Mouse (Mus musculus) kidney, postnatal 4 days (tissue): ENCODE results near the gene A3galt2.

Experiments used
- DNase-seq, 2 experiments: peaks; one replicate each; pipeline ENCODE4 v3.0.0; 2021; ENCODE audit warnings: mixed read lengths in 2 of 2

The A3galt2 gene

DNA sequence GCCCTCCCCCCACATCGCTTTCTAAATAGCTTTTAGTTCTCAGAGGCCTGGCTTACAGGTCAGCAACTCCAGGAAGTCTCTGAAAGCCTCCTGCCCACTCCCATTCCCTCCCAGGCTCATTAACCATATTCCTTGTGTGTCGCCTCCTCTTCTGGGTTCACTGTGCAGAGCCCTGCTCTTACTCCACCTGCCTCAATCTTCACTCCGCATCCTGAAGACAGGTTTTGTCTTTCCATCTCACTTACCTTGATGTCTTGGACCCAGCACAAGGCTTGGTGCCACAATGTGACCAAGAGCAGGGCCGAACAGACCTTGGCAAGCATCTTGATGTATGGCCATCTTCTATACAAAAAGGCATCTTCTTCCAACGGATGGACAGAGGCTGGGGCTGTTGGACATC lies 4.0 kb downstream of the A3galt2 start:
- no peak for DNase-seq

DNA sequence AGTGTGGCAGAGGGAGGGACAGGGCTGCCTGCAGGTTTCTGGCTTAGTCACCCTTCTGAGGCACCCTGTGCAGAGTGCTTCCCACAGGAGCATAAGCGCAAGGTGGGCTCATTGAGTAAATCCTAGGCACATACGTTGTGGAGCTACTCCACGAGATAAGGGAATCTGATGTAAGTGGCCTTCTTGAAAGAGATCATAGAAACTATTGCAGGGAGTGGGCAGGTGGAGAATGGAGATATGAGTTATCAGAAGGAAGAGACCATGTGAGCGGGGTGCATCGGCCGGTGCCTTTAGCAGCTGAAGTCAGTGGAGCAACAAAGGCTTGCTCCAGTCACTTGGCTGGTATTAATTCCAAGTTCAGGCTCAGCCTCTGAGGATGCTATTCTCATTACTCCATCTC lies 4.9 kb downstream of the A3galt2 start:
- no peak for DNase-seq

DNA sequence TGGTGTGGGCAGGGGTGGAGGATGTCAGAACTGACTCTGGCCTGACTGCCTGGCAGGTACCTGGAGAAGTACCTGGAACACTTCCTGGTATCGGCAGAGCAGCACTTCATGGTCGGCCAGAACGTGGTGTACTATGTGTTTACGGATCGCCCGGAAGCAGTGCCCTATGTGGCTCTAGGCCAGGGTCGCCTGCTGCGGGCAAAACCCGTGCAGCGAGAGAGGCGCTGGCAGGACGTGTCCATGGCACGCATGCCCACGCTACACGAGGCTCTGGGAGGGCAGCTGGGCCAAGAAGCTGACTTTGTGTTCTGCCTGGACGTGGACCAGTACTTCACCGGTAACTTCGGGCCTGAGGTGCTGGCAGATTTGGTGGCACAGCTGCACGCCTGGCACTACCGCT lies 11.8 kb downstream of the A3galt2 start:
- DNase-seq, result no peak

DNA sequence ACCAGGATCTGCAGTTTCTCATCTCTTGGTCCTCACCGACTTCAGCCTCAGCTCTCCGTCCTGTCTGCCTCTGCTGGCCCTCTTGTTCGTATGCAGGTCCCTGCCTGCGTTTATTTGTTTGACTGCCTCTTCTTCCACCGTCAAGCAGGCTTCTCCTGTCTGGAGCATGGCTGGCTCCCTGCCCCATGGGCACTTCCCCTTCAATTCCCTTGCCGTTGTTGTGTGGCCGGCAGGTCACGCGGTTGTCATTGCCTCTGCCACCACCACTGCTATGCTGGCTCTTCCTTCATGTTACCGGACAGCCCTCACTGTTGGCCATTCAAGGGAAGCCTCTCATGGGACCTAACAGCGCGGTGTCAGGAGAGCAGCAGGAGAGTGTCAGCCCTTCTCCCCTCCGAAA lies 13.0 kb downstream of the A3galt2 start:
- DNase-seq, result no peak

DNA sequence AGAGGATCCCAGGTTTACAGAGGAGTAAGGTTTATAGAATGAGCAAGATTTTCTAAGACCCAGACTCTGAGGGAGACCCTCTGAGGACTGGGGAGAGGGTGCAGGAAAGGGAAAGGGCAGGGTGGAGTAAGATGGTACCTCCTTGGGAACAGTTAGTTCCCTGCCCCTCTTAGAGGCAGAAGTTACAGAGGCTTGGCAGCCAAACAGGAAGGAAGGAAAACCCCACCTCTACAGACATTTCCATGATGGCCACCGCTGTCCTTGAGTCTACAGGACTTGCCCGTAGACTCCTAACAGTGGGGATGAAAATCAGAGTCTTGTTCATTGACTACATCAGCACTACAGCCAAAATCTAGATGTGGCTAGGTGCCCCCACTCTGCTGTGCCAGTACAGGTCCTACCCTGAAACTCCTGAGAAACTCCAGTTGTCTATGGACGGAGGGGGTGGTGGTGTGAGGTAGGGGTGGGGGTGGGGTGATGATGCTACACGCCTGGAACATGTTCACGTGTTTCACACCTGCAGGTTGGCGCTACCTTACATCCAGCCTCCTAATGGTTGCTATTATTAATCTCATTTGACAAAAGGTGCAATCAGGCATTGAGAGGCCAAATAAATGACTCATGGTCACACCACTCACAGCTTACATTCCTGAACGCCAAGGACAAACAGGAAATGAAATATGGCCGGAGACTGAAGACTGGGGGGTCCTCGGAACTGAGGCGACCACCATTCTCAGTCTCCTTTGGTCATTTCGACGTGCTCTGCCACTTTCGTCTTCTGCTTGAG lies 14.6 kb downstream of the A3galt2 start:
- no peak for DNase-seq

DNA sequence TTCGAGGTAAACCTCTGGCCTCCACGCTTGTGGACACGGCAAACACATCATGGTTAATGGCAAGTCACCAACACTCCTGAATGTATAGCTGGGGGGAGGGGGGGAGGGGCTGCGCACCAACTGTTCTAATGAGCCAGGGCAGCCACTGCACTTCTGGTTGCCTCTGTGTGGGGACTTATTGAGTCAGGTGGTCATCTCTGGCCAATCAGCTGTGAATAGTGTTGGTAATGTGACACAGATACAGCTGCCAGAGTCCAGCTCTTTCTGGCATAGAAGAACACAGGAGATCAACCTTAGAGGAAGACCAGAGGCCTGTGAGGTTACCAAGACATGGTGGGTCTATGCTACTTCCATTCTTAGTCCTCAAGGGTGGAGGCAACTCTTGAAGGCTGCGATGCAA lies 15.5 kb downstream of the A3galt2 start:
- no peak for DNase-seq

DNA sequence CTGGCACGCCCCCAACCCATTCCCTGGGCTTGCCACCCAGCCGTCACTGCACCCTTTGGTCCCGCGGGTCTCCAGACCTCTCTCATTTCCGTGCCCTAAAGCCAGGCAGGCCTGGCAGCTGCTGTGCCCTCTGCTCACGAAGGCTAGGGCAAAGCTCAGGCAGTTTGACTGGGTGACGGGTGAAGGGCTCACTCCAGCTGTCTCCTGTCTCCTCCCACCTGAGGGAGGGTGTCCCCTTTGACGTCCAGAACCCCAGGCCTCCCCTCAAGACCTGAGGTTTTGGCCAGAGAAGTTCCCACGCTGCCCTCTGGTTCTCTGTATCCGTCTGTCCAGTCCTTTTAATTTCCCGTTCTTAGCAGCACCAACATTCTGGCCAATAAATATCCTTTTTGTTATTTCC lies 18.7 kb downstream of the A3galt2 start:
- DNase-seq, result no peak

DNA sequence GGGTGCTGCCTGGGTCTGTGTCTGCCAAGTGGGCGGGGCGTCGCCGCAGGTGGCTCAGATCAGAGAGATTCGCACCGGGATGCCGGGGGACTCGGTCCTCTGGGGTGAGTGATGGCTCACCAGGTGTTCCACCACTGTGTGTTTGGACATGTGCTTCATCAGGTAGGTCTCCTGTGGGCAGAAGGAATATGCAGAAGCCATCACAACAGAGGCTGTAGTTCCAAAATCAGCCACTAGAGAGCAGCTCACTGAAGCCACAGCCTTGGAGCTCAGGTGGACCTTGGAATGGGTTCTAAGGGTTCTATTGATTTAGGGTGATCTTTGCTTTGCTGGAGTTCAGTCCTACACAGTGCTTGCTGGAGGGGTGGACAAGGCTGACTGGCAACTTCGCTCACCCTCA lies 19.3 kb downstream of the A3galt2 start:
- DNase-seq, result peak; percentile 70 to 74

DNA sequence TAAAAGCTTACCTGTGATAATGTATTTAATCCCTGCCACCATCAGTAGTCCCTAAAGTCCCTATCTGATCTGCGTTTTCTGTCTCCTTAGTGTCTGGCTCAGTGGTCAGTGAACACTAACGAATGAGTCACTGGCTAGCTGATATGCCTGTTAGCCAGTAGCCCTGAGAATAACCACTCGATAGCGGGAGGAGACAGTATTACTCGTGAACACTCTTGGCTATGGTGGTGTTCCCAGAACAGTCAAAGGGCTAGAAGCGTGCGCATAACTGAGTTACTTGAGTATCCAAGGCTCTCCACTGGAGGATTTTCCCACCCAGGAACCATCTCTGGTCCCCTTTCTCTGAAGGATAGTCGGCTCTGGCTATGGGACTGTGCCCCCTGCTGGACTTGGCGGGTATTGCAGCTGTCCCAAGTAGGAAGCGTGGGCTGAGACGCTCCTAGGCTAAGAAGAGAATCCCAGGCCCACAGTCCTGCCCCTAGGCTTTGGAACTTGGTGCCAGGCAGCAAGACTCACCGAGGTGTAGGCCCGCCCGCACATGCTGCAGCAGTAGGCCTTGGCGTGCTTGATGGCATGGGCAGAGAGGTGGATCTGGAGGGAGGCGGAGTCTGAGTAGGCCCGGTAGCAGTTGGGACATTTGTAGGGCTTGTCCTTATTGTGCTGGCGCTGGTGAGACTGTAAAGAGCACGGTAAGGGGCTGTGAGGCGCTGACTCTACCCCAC lies 21.6 kb downstream of the A3galt2 start:
- peak; percentile 91 to 92 for DNase-seq

DNA sequence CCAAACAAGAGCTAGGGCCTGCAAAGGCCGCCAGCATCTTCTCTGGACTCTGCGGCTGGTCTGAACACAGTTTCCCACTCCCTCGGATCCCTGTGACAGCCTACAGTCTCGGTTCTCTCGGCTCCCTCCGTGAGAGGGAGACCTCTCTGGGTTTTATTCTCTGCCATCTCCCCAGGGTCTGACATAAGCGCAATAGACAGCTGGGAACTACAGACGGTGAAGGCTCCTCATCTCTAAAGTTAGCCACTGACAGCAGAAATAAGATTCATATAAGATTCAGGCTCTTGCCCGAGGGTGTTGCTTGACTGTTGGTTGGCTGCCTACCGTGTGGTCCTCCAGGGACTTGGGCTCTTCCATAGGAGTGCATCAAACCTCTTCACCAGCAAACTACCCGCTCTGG lies 22.4 kb downstream of the A3galt2 start:
- no peak for DNase-seq

DNA sequence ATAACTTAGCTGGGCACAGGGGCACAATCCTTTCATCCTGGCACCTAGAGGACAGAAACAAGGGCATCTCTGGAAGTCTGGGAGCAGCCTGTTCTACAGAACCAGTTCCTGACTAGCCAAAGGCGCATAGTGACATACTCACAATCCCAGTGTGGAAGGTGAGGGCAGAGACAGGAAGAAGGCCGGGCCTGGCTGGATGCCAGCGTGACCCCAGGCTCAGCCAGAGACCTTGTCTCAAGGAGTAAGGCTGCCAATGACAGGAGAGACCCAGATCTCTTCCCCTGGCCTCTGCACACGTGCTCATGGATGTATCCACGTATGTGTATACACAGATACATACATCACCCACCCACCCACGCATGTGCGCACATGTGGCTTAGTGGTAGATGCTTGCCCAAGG lies 26.9 kb downstream of the A3galt2 start:
- peak in 1 of 2 experiments; percentile 35 for DNase-seq

DNA sequence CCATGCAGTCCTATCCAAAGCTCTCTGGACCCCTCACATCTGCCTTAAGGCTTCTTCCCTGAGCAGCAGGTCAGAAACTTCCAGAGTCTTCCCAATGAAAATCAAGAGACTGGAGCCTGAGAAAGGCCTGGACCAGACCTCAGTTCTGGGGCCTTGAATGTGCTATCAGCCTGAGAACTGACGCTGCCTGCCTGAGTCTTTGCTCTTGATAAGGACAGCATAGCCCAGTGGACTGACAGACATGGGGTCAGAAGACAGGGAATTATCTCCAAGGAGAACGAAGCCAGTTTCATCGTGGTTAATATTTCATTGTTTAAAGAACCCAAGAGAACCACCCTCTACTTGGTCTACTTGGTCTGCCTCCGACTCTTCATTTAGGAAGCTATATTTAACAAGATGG lies 27.5 kb downstream of the A3galt2 start:
- DNase-seq, result no peak

DNA sequence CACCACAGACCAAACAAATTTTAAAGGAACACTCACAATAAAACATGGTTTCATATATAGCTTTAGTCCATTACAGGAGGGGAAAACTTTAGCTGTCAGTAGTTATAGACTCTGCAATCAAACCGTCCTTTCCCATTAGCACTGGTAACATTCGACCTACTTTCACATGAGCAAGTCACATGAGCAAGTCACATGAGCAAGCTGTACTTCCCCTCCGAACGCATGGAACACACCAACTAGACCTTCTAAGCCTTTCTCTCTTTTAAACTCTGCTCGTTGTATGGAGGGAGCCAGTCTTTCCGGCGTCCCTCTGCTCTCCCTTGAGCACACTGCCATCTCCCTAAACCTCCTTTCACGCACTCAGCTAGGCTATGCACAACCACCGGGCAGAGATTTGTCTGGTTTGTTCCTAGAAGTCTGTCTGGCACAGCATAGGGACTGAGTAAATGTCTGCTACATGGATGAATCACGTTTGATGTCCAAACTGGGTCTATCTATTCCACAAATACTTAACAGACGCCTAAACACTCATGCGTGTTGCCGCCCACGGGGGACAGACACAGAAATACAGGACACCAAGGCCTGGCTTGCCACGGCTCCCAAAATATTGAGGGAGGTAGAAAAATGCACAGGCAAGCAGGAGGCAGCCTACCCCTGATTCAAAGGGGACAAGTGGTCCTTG lies 29.9 kb downstream of the A3galt2 start:
- DNase-seq, result no peak

DNA sequence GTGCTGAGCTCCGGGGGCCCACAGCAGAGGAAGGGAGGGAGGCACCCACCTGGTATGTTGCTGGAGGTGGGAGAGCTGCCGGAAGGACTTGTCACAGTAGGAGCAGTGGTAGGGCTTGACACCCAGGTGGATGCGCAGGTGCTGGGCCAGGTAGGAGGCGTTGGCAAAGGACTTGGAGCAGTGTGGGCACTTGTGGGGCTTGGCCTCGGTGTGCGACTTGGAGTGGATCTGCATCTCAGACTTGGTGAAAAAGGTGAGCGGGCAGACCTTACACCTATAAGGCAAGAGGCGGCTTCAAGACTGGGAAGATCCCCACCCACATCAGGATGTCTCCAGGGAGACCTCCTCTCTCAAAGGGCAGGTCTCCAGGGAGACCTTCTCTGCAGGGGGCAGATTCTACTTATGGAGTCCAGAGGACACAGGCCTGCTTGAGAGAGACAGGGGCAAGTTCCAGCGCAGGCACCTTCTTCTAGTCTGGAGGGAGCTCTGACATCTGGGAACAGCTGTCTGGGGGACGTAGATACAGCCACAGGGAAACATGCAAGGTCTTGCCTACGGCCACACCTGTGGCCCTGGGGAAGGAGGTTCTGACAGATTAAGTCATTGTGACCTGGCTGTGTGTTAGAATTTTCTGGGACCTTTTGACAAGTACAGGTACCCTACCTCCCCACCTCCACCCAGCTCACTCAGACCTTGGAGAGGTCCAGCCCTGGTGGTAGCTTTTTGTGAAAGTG lies 30.9 kb downstream of the A3galt2 start:
- DNase-seq, result no peak

DNA sequence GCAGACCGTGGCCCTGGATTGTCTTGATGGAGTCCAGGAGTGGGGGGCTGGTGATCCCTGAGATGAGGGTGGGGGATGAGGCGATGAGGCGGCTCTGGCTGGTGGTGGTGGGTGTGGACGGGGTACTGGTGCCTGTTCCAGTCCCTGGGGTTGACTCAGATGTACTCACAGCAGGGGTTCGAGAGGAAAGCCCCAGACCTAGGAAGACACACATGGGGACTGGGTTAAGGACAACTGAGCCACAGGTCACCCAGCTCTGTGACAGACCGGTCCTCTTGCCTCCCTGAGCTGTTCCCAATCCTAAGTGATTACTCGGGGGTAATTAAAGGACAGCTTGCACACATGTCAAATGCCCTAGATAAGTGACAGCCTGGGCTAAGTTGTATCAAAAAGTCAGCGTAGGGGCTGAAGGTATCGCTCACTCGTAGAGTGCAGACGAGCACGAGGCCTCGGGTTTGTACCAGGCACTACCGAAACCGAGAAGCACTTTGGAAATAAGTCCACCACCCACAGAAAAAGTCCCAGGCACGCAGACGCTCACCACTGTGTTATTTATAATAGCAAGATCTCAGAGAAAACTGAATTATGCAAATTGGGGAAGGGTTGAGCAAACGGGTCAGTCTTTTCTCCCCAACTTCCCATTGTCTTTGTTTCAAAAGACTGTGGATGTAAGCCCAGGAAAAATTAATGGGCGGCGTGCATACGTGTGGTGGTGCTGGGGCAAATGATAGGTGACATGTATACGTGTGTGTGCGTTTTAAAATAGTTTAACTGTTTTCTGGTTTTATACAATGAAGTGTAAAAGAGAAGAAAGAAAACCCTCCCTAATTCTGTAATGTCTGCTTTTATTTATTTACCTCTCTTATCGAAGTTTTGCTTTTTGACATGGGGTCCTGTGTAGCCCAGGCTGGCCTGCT lies 32.1 kb downstream of the A3galt2 start:
- no peak for DNase-seq

DNA sequence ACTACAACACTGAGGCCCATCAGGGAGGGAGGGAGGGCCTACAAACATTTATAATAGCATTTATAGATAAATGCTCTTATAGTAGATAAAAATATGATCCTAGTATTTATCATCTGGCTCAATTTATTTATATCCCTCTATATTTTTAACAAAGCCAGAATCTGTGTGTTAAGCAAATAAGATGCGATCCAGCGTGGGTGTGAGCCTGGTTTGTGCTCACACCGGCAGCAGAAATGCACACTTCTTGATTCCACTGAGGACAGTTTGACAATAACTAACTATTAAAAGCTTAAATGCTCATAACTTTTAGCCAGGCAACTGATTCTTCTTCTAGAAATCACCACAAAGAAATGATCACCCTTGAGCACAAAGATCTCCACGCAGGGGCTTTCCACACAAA lies 32.9 kb downstream of the A3galt2 start:
- DNase-seq, result no peak

DNA sequence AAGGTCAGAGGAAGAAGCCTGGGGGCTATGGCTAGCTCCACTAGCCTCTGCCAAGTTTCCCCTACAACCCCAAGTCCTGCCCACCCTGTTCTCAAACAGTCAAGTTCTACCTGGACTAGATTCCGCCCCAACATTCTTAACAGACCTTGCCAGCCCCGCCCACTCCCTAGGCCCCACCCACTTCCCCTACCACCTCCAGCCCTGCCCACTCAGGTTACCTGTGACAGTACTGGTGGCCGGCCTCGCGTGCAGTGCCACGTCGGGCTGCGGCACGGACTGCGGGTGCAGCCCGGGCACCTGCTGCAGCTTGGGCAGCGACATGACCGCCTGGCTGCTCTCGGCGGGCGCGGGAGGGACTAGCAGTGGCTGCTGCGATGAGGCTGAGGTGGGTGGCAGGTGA lies 34.5 kb downstream of the A3galt2 start:
- peak; percentile 71 to 82 for DNase-seq

DNA sequence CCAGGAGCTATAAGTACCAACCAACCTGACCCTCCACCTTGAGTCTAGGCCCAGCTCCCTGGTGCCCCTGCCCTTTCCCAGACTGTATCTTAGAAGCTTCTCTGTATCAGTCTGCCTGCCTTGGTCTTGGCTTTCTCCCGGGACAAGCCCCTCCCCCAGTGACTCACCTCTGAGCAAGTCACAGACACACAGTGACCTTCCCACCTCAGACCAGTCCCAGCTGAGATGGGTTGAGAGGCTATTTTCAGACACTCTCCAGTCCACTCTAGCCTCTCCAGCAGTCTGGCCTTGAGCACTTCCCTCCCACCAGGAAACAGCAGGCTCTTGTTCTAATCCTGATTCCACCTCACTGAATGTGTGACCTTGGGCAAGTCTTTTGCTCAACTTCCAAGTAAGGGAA lies 38.5 kb downstream of the A3galt2 start:
- DNase-seq, result peak in 1 of 2 experiments; percentile 26

DNA sequence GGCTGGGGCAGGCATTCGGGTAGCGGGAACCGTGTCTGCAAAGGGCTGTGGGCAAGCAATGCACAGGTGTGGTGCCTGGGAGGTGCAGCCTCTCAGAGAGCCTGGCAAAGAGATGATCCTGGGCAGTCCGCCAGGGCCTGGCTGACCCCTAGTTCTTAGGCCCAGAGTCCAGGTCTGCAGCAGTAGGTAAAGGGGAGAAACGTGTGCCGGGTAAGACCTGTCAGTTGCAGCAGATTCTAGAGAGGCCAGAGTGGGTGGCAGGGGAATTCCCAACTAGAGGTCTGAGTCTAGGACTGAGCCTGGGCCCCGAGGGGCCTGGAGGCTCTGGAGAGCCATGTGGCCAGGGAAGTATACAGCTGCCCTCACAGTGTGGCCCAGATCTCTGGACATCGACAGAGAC lies 39.0 kb downstream of the A3galt2 start:
- DNase-seq, result peak; percentile 62 to 77

DNA sequence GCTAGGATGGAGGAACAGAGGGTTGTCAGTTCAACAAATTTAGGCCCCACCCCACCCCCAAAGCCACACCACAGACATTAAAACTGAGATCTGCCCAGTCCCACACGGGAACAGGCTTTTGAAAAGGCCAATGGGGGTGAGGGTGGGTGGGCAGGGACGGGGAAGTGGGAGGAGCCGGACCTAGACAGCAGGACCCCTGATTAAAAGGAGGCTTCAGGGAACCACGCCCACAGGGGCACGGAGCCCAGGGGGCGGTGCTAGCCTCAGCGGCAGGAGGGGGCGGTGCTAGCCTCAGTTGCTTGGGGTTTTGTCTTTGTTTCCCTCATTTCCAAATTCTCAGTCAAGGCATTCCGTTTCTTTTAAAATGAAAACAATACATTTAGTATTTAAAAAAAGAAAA lies 40.4 kb downstream of the A3galt2 start:
- peak; percentile 72 to 73 for DNase-seq

DNA sequence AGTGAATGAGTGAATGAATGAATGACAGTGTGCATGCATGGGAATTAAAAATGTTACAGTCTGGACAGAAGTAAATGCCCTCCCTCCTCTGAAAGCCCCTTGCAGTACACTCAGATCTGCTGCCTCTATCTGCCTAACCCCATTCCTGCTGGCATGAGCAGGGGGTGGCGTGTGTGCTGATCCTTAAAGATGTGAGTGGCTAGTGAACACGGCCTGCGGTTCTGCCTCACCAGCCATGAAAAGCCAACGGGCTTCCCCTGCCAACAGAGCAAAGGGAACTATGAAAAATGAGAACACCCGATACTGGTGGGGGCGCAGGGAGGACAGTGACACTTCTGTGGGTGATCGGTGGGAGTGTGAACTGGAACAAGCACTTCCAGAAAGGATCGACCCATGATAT lies 41.6 kb downstream of the A3galt2 start:
- peak in 1 of 2 experiments; percentile 51 for DNase-seq
